Mouse (Mus musculus) MEL (cell line): ENCODE measurements around the gene Pygm.

Experiments used
- CHD2 ChIP-seq: IDR thresholded peaks from 2 replicates; pipeline ENCODE4 v1.6.1; 2011; ENCODE audit warnings: low read length, improper control_type of control experiment
- CTCF ChIP-seq, 3 experiments: IDR thresholded peaks in 2 of 3; conservative IDR thresholded peaks in 1 of 3; 2 replicates each; pipeline ENCODE4 v1.5.1; 2011 to 2012; ENCODE audit warnings: low read length in 3 of 3, low read depth in 2 of 3, mild to moderate bottlenecking in 2 of 3, improper control_type of control experiment in 1 of 3, inconsistent platforms in 1 of 3, mixed read lengths in 1 of 3, moderate library complexity in 1 of 3; ENCODE audit not compliant: control insufficient read depth in 1 of 3, insufficient read depth in 1 of 3, poor library complexity in 1 of 3, severe bottlenecking in 1 of 3
- GATA1 ChIP-seq: IDR thresholded peaks from 2 replicates; pipeline ENCODE4 v1.6.1; 2011; ENCODE audit warnings: low read depth, low read length, improper control_type of control experiment
- JUND ChIP-seq: IDR thresholded peaks from 2 replicates; pipeline ENCODE4 v1.6.1; 2011; ENCODE audit warnings: low read depth, mild to moderate bottlenecking, improper control_type of control experiment, low read length
- MAFK ChIP-seq: IDR thresholded peaks from 2 replicates; pipeline ENCODE4 v1.6.1; 2011; ENCODE audit warnings: low read depth, mild to moderate bottlenecking, low read length, improper control_type of control experiment, borderline replicate concordance
- POLR2A ChIP-seq, 2 experiments: IDR thresholded peaks; 2 replicates each; pipeline ENCODE4 v1.6.1; 2011 to 2012; ENCODE audit warnings: low read length in 2 of 2, mild to moderate bottlenecking in 2 of 2, control low read depth in 1 of 2, improper control_type of control experiment in 1 of 2, low read depth in 1 of 2, moderate library complexity in 1 of 2; ENCODE audit not compliant: control insufficient read depth in 1 of 2, insufficient read depth in 1 of 2, poor library complexity in 1 of 2
- TBP ChIP-seq: IDR thresholded peaks from 2 replicates; pipeline ENCODE4 v1.8.0; 2011; ENCODE audit warnings: low read depth, low read length, improper control_type of control experiment
- UBTF ChIP-seq: IDR thresholded peaks from 2 replicates; pipeline ENCODE4 v1.6.1; 2012; ENCODE audit warnings: low read depth, mild to moderate bottlenecking, inconsistent platforms, low read length, improper control_type of control experiment, moderate library complexity, borderline replicate concordance; ENCODE audit not compliant: insufficient read depth

GRCm38 (mm10) chr19:6416124-6416770, 32.0 kb downstream of the Pygm start:
- no peak for TF ChIP-seq CTCF (IDR thresholded peaks at IDR 0.05 in 2 of 3, conservative IDR thresholded peaks at IDR 0.05 in 1 of 3; ENCODE audit: control insufficient read depth in 1 of 3, insufficient read depth in 1 of 3, low read depth in 2 of 3, low read length in 3 of 3, poor library complexity in 1 of 3, severe bottlenecking in 1 of 3)
- TF ChIP-seq JUND: no peak
- TF ChIP-seq MAFK: no peak
- TF ChIP-seq GATA1: no peak
- no peak for TF ChIP-seq UBTF
- TF ChIP-seq CHD2: no peak
- no peak for TF ChIP-seq TBP
- no peak for TF ChIP-seq POLR2A (IDR thresholded peaks at IDR 0.05; ENCODE audit: control insufficient read depth in 1 of 2, insufficient read depth in 1 of 2, low read depth in 1 of 2, low read length in 2 of 2, poor library complexity in 1 of 2)
